Mouse (Mus musculus) heart, adult 2 months (tissue): Measurements from ENCODE around the gene Smndc1. TPM values are rescaled to one million over a fixed set of nuclear protein-coding genes. Genes with fewer than 3 reads are reported as not detected.

ENCODE experiments used
- DNase-seq, 2 experiments: peaks; one replicate each; pipeline ENCODE4 v3.0.0; 2021
- H3K27ac ChIP-seq: fragments of 200-600 bp; 2 replicates; pipeline ENCODE4 v1.8.1; 2022
- H3K27me3 ChIP-seq: fragments of 200-500 bp; 2 replicates; pipeline ENCODE4 v1.6.1; 2012; ENCODE audit warnings: mild to moderate bottlenecking, low read length, inconsistent platforms, mixed read lengths; ENCODE audit not compliant: control insufficient read depth, insufficient read depth
- H3K36me3 ChIP-seq: fragments of 200-500 bp; 2 replicates; pipeline ENCODE4 v1.6.1; 2012; ENCODE audit warnings: low read length, inconsistent platforms; ENCODE audit not compliant: control insufficient read depth, insufficient read depth
- H3K4me1 ChIP-seq: fragments of 200-500 bp; 2 replicates; pipeline ENCODE4 v1.6.1; 2011; ENCODE audit warnings: low read length; ENCODE audit not compliant: control insufficient read depth, insufficient read depth
- H3K4me3 ChIP-seq: fragments of 200-600 bp; 2 replicates; pipeline ENCODE4 v1.8.1; 2022
- H3K79me2 ChIP-seq: fragments of 200-500 bp; replicated peaks from 2 replicates; pipeline ENCODE4 v1.6.1; 2012; ENCODE audit warnings: mild to moderate bottlenecking, inconsistent platforms, low read length, moderate library complexity, mixed read lengths; ENCODE audit not compliant: control insufficient read depth, insufficient read depth
- H3K9ac ChIP-seq: fragments of 200-500 bp; 2 replicates; pipeline ENCODE4 v1.6.1; 2012; ENCODE audit warnings: low read depth, mild to moderate bottlenecking, control low read depth, inconsistent platforms, low read length, mixed read lengths
- CTCF ChIP-seq: fragments of 200-600 bp; IDR thresholded peaks from 2 replicates; pipeline ENCODE4 v1.8.1; 2022; ENCODE audit warnings: antibody characterized with exemption, mild to moderate bottlenecking, moderate library complexity
- EP300 ChIP-seq: fragments of 200-500 bp; IDR thresholded peaks from 2 replicates; pipeline ENCODE4 v1.6.1; 2011; ENCODE audit warnings: low read depth, low read length, control low read depth; ENCODE audit not compliant: insufficient read depth
- POLR2A ChIP-seq: fragments of 200-500 bp; IDR thresholded peaks from 2 replicates; pipeline ENCODE4 v1.6.1; 2011; ENCODE audit warnings: mild to moderate bottlenecking, low read depth, low read length, control low read depth; ENCODE audit not compliant: insufficient read depth
- WGBS: fragments of 180-500 bp; shearing (Covaris S2); methylation state at CpG from one replicate; pipeline ENCODE4 v1.1.7; 2018; 5-methylcytosine and 5-hydroxymethylcytosine counted together
- intact Hi-C: fragments of 180-260 bp; cut with DNase I; formaldehyde crosslinking; loops from one replicate; pipeline ENCODE4 v1.15.1; 2025
- polyA plus RNA-seq: library from polyadenylated mRNA; depleted of rRNA; stranded (reverse); fragments of >200 nt; gene quantifications from 2 replicates; pipeline ENCODE4 v1.2.3, GENCODE M21; 2012
- total RNA-seq, 2 experiments: library from RNA; stranded (reverse); gene quantifications; 2 replicates each; pipeline ENCODE4 v1.2.3; 2021

Gene Smndc1
- total and polyA plus RNA-seq, 3 experiments = 6.2 to 35.5 (median 32.7) TPM

GRCm38 (mm10) chr19:53389417-53389816 lies 961 bp downstream of the Smndc1 start:
- 14% methylated on average over 6 of the region's 6 CpGs for WGBS
- TF ChIP-seq EP300 (no peak), POLR2A (no peak), CTCF (no peak)

DNA sequence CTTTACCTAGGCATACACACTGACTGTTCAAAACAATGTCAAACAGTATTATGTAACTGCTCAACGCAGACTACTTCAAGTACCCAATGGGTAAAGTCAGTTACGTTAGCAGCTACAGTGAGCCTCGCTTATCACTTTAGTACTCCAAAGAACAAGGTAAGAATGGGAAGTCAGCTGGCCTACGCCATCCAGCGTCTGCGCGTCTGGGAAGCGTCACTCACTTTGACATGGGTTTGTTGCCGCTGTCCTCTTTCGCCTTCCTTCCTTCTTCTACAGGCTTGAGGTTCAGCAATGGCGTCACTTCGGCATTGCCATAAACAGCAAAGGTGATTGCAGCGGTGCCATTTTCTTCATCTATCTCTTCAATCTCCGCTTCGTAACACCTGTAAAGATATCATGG lies 7.0 kb downstream of the Smndc1 start:
- TF ChIP-seq CTCF = no peak
- no peak for TF ChIP-seq POLR2A
- no peak for TF ChIP-seq EP300
- no peak overlapping the region for H3K9ac ChIP-seq
- H3K36me3 ChIP-seq = peaks cover 34% of the 10 kb centered on the region
- no peaks in the 10 kb centered on the region for H3K27me3 ChIP-seq
- DNase-seq = no peak
- no peak overlapping the region for H3K27ac ChIP-seq
- 74% methylated on average over 15 of the region's 15 CpGs for WGBS
- H3K4me1 ChIP-seq = no peaks in the 10 kb centered on the region; the same call in none of the 2 replicates
- intact Hi-C loops = no loop called here
- no peak overlapping the region for H3K4me3 ChIP-seq
- H3K79me2 ChIP-seq = no peaks in the 10 kb centered on the region

More at GRCm38 (mm10) chr19:53389417-53389816, 961 bp downstream of the Smndc1 start:
- intact Hi-C loops = no loop called here
- Histone ChIP-seq H3K9ac (peak overlapping the region; percentile 100), H3K4me1 (peaks cover 2% of the 10 kb centered on the region), H3K79me2 (peaks cover 5% of the 10 kb centered on the region), H3K4me3 (peak overlapping the region; percentile 96), H3K27ac (peak overlapping the region; percentile 93), H3K36me3 (peaks cover 31% of the 10 kb centered on the region), H3K27me3 (no peaks in the 10 kb centered on the region)
- DNase-seq = no peak

GRCm38 (mm10) chr19:53378421-53378820 lies 12.0 kb downstream of the Smndc1 start:
- 86% methylated on average over 10 of the region's 10 CpGs for WGBS
- TF ChIP-seq CTCF = no peak
- no peak for TF ChIP-seq EP300
- TF ChIP-seq POLR2A = no peak
- Histone ChIP-seq H3K36me3 (peaks cover 12% of the 10 kb centered on the region), H3K27ac (no peak overlapping the region), H3K9ac (no peak overlapping the region), H3K4me3 (no peak overlapping the region), H3K27me3 (no peaks in the 10 kb centered on the region), H3K4me1 (no peaks in the 10 kb centered on the region; the same call in 1 of the 2 replicates), H3K79me2 (no peaks in the 10 kb centered on the region)
- DNase-seq = no peak
- intact Hi-C loops = loop anchor here (10.0 kb wide), 1 partner anchor 234 kb away; the partner anchor contains the start of gene Add3

DNA sequence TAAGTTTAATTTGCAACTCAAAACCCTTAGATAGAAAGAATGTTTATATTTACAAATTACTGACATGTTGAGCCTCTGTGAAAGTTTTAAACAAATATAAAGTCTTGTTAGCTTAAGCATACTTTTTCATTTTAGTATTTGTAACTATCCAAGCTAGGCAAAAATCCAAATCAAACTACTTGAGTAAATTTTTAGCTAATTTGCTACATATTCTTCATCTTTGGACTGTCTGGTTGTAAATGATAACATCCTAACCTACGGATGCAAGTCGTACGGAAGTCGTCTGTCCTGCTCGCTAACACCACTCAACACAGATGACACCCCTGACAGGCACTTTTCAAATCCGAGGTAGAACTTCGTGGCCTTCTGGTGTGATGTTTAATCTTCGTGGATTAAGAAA lies 12.7 kb downstream of the Smndc1 start:
- WGBS = 80% methylated on average over 8 of the region's 8 CpGs
- Histone ChIP-seq H3K27me3 (no peaks in the 10 kb centered on the region), H3K36me3 (peaks cover 6% of the 10 kb centered on the region), H3K79me2 (no peaks in the 10 kb centered on the region), H3K9ac (no peak overlapping the region), H3K27ac (no peak overlapping the region), H3K4me3 (no peak overlapping the region), H3K4me1 (no peaks in the 10 kb centered on the region)
- intact Hi-C loops = loop anchor here (10.0 kb wide), 1 partner anchor 233 kb away; the partner anchor contains the start of gene Add3
- DNase-seq = no peak
- no peak for TF ChIP-seq CTCF
- TF ChIP-seq EP300 = no peak

DNA sequence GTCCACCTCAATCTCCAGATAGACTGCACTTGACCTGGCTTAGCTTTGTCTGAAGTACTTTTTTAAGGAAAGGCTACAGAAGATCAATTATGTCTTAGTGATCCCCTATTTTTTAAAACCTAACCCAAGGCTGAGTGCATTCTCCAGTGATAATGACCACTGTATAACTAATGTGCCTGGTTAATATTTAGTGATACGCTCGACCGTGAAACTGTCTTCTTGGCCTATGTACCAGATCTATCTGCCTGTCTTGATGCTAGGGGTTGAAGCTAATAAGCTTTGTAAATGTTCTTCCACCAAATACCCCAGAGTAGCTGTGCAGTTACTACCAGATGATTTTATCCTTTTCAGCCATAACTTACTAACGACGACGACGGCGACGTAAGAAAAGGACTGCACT lies 14.6 kb downstream of the Smndc1 start:
- H3K4me1 ChIP-seq = no peaks in the 10 kb centered on the region
- intact Hi-C loops = loop anchor here (10.0 kb wide), 1 partner anchor 231 kb away; the partner anchor contains the start of gene Add3
- H3K27me3 ChIP-seq = no peaks in the 10 kb centered on the region
- WGBS = 93% methylated on average over 9 of the region's 9 CpGs
- no peak overlapping the region for H3K27ac ChIP-seq
- H3K36me3 ChIP-seq = peaks cover 2% of the 10 kb centered on the region; the same call in 1 of the 2 replicates
- no peaks in the 10 kb centered on the region for H3K79me2 ChIP-seq
- TF ChIP-seq CTCF (no peak), POLR2A (no peak), EP300 (no peak)
- no peak overlapping the region for H3K4me3 ChIP-seq
- no peak for DNase-seq
- no peak overlapping the region for H3K9ac ChIP-seq

DNA sequence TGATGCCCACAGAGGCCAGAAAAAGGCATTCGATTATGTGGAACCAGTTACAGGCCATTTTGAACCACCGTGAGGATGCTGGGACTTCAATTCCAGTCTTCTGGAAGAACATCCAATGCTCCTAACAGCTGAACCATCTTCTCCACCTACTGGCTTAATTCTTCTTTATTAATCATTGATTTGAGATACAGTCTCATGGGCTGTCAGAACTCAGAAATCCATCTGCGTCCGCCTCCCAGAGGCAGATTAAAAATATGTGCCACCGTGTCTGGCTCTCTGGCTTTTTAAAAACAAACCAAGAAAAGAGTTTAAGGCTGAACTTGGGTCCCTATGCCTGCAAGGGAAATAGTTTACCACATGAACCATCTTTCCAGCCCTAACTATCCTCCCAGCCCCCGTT lies 15.1 kb downstream of the Smndc1 start:
- no peak for TF ChIP-seq POLR2A
- no peak for TF ChIP-seq EP300
- TF ChIP-seq CTCF = no peak
- intact Hi-C loops = loop anchor here (10.0 kb wide), 1 partner anchor 230 kb away; the partner anchor contains the start of gene Add3
- H3K27ac ChIP-seq = no peak overlapping the region
- no peak overlapping the region for H3K9ac ChIP-seq
- no peaks in the 10 kb centered on the region for H3K27me3 ChIP-seq
- peaks cover 2% of the 10 kb centered on the region; the same call in 1 of the 2 replicates for H3K36me3 ChIP-seq
- no peak overlapping the region for H3K4me3 ChIP-seq
- no peak for DNase-seq
- no peaks in the 10 kb centered on the region for H3K79me2 ChIP-seq
- 92% methylated on average over 6 of the region's 6 CpGs for WGBS
- H3K4me1 ChIP-seq = no peaks in the 10 kb centered on the region
